9 mouse cellular contexts compared by ENCODE assay signal in the genomic region with DNA sequence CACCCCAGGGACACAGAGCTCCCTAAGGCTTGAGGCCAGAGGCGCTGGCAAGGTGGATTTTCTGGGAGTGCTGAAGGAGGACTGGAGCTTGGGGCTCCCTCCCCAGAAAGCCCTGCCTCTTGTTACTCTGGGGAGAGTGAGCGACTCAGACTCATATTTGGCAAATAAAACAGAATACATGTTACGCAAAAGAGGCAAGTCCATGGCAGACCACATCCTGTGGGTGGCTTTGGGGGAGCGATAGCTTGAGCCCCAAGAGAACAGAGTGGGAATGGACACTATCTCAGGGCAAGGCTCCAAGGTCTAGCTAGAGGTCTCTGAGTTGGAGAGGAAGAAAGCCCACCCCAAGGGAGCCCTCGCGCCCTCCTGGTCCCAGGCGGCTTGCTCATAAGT. TPM values are rescaled to one million over a fixed set of nuclear protein-coding genes. Genes with fewer than 3 reads are reported as not detected.
DNase-seq lines count a peak whose midpoint lies in the region; ATAC-seq and TF ChIP-seq lines count a peak whose summit lies in the region.
"Had no signal": no experiment of that assay in that cellular context is flagged by ENCODE, and none has a peak within 500 bp of the region (broad histone marks: within the 10 kb centered on the region; RNA-seq: fewer than 3 reads in every experiment).

No protein-coding gene starts in this region.

- WGBS in liver, postnatal 0 days (ENCODE audit: insufficient replicate concordance) = 39% methylated on average over 7 of the region's 7 CpGs

- intact Hi-C loops in heart, postnatal 25 days (cut with DNase I) = no loop called here

- peaks cover 97% of the 10 kb centered on the region for H3K4me1 ChIP-seq in E14TG2a.4 (replicated peaks; ENCODE audit: low read depth, low read length)
- peaks cover 54% of the 10 kb centered on the region for H3K4me1 ChIP-seq in liver, postnatal 0 days (ENCODE audit: insufficient read depth)

- H3K36me3 ChIP-seq in E14TG2a.4 (ENCODE audit: insufficient read depth, low read length) = peaks cover 78% of the 10 kb centered on the region
- peaks cover 21% of the 10 kb centered on the region for H3K36me3 ChIP-seq in liver, postnatal 0 days (replicated peaks; ENCODE audit: insufficient read depth, low read length)

- TF ChIP-seq EP300 in liver, postnatal 0 days (IDR thresholded peaks at IDR 0.05; ENCODE audit: low read depth) = no peak

- H3K9ac ChIP-seq in liver, postnatal 0 days (replicated peaks) = peak overlapping the region; percentile 44

- ATAC-seq in hematopoietic stem cell, adult 5-6 weeks (replicated peaks in 1 of 2; ENCODE audit: insufficient read depth in 1 of 2, low FRiP score in 2 of 2, low TSS enrichment in 1 of 2, low read depth in 1 of 2, poor library complexity in 2 of 2, severe bottlenecking in 2 of 2) = peak; percentile 6 to 11; a peak in 2 of 4 replicates
- ATAC-seq in liver, postnatal 0 days = no peak

- peaks cover 12% of the 10 kb centered on the region for H3K27me3 ChIP-seq in E14TG2a.4 (ENCODE audit: insufficient read depth, low read length)
- no peaks in the 10 kb centered on the region for H3K27me3 ChIP-seq in liver, postnatal 0 days (ENCODE audit: insufficient read depth, low read length)

- peak; percentile 68 for DNase-seq in heart, adult 8-10 months (ENCODE audit: low spot score)
- DNase-seq in heart, postnatal 25 days (ENCODE audit: low spot score) = no peak
- no peak for DNase-seq in liver, postnatal 0 days
- no peak for DNase-seq in urinary bladder, adult 2 months (ENCODE audit: low spot score)
- no peak for DNase-seq in Muller cell, postnatal 12 days (ENCODE audit: inconsistent ontology term)
- no peak for DNase-seq in layer of hippocampus, postnatal 14 days (ENCODE audit: low spot score in 2 of 2)
- DNase-seq: embryo, embryonic 11 days had no signal

- H3K4me2 ChIP-seq in liver, postnatal 0 days (ENCODE audit: low read depth, low read length) = peak overlapping the region; percentile 58

- H3K4me3 ChIP-seq in E14TG2a.4 (replicated peaks; ENCODE audit: low read length) = peak overlapping the region; percentile 91
- peak overlapping the region; percentile 15; the same call in 1 of the 2 replicates for H3K4me3 ChIP-seq in liver, postnatal 0 days (ENCODE audit: low read depth, low read length)

- H3K27ac ChIP-seq in liver, postnatal 0 days (ENCODE audit: low read depth) = peak overlapping the region; percentile 74

- no peak for TF ChIP-seq CTCF in E14TG2a.4 (conservative IDR thresholded peaks at IDR 0.05; ENCODE audit: low read length)
- TF ChIP-seq CTCF in liver, postnatal 0 days (IDR thresholded peaks at IDR 0.05; ENCODE audit: low read depth) = no peak

- no peaks in the 10 kb centered on the region for H3K9me3 ChIP-seq in E14TG2a.4 (ENCODE audit: low read length)
- H3K9me3 ChIP-seq in liver, postnatal 0 days (ENCODE audit: low read length) = no peaks in the 10 kb centered on the region

RNA-seq across cellular contexts. Expression of a gene that starts 4.4 kb away (rescaled TPM):
- total RNA-seq in heart, adult 8-10 months (2022) = 1 to 10 TPM; 3.5 to 5.7 (median 3.9) TPM
- 1 to 10 TPM; 3.5 to 4.1 TPM for total RNA-seq in heart, postnatal 25 days (2021)
- total RNA-seq in hematopoietic stem cell, adult 5-6 weeks (2017) = 7.0 and 11.4 TPM in 2 replicates
- polyA plus RNA-seq in liver, postnatal 0 days (2015; fragmentation: Nextera tagmentation; extraction: Ambion mirVana) = 0.44 and 0.48 TPM in 2 replicates
- 12.5 and 13.1 TPM in 2 replicates for polyA plus RNA-seq in urinary bladder, adult 2 months (2012; rRNA removed)
- 1 to 10 TPM; 1.2 to 1.9 TPM for total RNA-seq in layer of hippocampus, postnatal 14 days (2021)

RNA-seq across cellular contexts. Expression of a gene that starts 38.3 kb away (rescaled TPM):
- total RNA-seq in heart, adult 8-10 months (2022) = 10 to 100 TPM; 13.3 to 20.8 (median 19.9) TPM
- 10 to 100 TPM; 21.1 to 22.0 TPM for total RNA-seq in heart, postnatal 25 days (2021)
- 44.0 and 68.0 TPM in 2 replicates for total RNA-seq in hematopoietic stem cell, adult 5-6 weeks (2017)
- 15.2 and 16.3 TPM in 2 replicates for polyA plus RNA-seq in liver, postnatal 0 days (2015; fragmentation: Nextera tagmentation; extraction: Ambion mirVana)
- 28.8 and 36.0 TPM in 2 replicates for polyA plus RNA-seq in urinary bladder, adult 2 months (2012; rRNA removed)
- total RNA-seq in layer of hippocampus, postnatal 14 days (2021) = 100 to 1,000 TPM; 110 to 113 TPM

RNA-seq across cellular contexts. Expression of a gene that starts 56.8 kb away (rescaled TPM):
- total RNA-seq in heart, adult 8-10 months (2022) = 1 to 10 TPM; 6.2 to 8.1 (median 7.6) TPM
- total RNA-seq in heart, postnatal 25 days (2021) = 1 to 10 TPM; 7.6 to 8.8 TPM
- 26.7 and 36.9 TPM in 2 replicates for total RNA-seq in hematopoietic stem cell, adult 5-6 weeks (2017)
- 10.7 and 10.8 TPM in 2 replicates for polyA plus RNA-seq in liver, postnatal 0 days (2015; fragmentation: Nextera tagmentation; extraction: Ambion mirVana)
- 13.7 and 14.1 TPM in 2 replicates for polyA plus RNA-seq in urinary bladder, adult 2 months (2012; rRNA removed)
- 10 to 100 TPM; 13.7 to 15.1 TPM for total RNA-seq in layer of hippocampus, postnatal 14 days (2021)

RNA-seq across cellular contexts. Expression of a gene that starts 57.8 kb away (rescaled TPM):
- total RNA-seq in heart, adult 8-10 months (2022) = under 1 TPM in 1 of 4 experiments, not detected in 3; 0.11 TPM
- not detected for total RNA-seq in heart, postnatal 25 days (2021)
- total RNA-seq in hematopoietic stem cell, adult 5-6 weeks (2017) = not detected in 2 replicates
- polyA plus RNA-seq in liver, postnatal 0 days (2015; fragmentation: Nextera tagmentation; extraction: Ambion mirVana) = 0.06 TPM in 1 of 2 replicates, not detected in the other
- 0.03 and 0.10 TPM in 2 replicates for polyA plus RNA-seq in urinary bladder, adult 2 months (2012; rRNA removed)
- total RNA-seq in layer of hippocampus, postnatal 14 days (2021) = 1 to 10 TPM in 1 of 2 experiments, under 1 TPM in 1; 0.76 to 2.0 TPM
